ENCODE assay signal across 8 mouse cellular contexts in the genomic region with DNA sequence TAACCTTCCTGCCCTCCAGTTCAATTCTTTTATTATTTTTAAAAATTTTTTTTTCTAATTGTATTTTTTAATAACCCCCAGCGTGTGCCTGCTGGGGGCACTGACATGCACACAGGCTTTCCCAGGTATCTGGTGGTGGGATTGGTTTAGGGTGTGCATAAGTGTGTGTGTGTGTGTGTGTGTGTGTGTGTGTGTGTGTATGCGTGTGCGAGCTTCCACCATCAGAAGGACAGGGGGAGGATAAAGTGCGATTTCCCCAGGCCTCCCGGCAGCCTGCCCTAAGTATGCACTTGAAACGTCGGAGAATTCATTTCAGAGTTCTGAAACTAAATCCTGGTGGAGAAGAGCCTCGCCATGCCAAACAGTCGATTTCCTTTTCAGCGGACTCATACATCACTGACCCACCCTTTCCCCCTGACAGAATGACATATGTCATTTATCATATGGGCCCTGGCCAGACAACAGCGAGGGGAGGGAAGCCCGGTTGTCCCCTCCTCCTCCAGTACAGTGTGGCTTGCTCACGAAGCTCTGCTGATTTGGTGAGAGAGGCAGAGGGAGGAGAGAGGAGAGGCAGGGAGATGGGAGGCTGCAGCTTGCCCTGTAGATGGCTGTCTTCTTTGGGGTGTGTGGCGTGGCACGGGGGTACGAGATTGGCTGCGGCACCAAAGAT. TPM values are rescaled to one million over a fixed set of nuclear protein-coding genes. Genes with fewer than 3 reads are reported as not detected.
DNase-seq lines count a peak whose midpoint lies in the region; ATAC-seq lines count a peak whose summit lies in the region.

No protein-coding gene starts in this region.

- peaks cover 12% of the 10 kb centered on the region for H3K4me1 ChIP-seq in heart, embryonic 11.5 days (ENCODE audit: control insufficient read depth, insufficient read depth, low read length)
- no peaks in the 10 kb centered on the region; the same call in 1 of the 2 replicates for H3K4me1 ChIP-seq in embryonic facial prominence, embryonic 11.5 days (ENCODE audit: control insufficient read depth, insufficient read depth, low read length)
- peaks cover 75% of the 10 kb centered on the region for H3K4me1 ChIP-seq in limb, embryonic 10.5 days
- H3K4me1 ChIP-seq in midbrain, embryonic 13.5 days (replicated peaks): peaks cover 52% of the 10 kb centered on the region

- H3K36me3 ChIP-seq in heart, embryonic 11.5 days (ENCODE audit: control insufficient read depth, insufficient read depth, low read length): no peaks in the 10 kb centered on the region
- no peaks in the 10 kb centered on the region for H3K36me3 ChIP-seq in embryonic facial prominence, embryonic 11.5 days (replicated peaks; ENCODE audit: control insufficient read depth, insufficient read depth, low read depth, low read length)
- peaks cover 2% of the 10 kb centered on the region; the same call in 1 of the 2 replicates for H3K36me3 ChIP-seq in limb, embryonic 10.5 days
- no peaks in the 10 kb centered on the region for H3K36me3 ChIP-seq in midbrain, embryonic 13.5 days

- H3K4me2 ChIP-seq in heart, embryonic 11.5 days: peak overlapping the region; percentile 54
- no peak overlapping the region for H3K4me2 ChIP-seq in embryonic facial prominence, embryonic 11.5 days (ENCODE audit: low read depth, low read length)
- peak overlapping the region; percentile 25 for H3K4me2 ChIP-seq in midbrain, embryonic 13.5 days (replicated peaks)

- ATAC-seq in heart, embryonic 11.5 days (replicated peaks; ENCODE audit: insufficient number of reproducible peaks, low FRiP score, low TSS enrichment): peak; percentile 29; the same call in 1 of the 2 replicates
- ATAC-seq in embryonic facial prominence, embryonic 11.5 days (replicated peaks; ENCODE audit: insufficient number of reproducible peaks, low FRiP score, low TSS enrichment, low read depth): peak; percentile 21; the same call in 1 of the 2 replicates
- ATAC-seq in midbrain, embryonic 13.5 days: peak; percentile 71

- H3K27me3 ChIP-seq in heart, embryonic 11.5 days (ENCODE audit: control insufficient read depth, insufficient read depth, low read length): no peaks in the 10 kb centered on the region
- H3K27me3 ChIP-seq in embryonic facial prominence, embryonic 11.5 days (ENCODE audit: control insufficient read depth, insufficient read depth, low read length): no peaks in the 10 kb centered on the region
- H3K27me3 ChIP-seq in limb, embryonic 10.5 days (ENCODE audit: low read depth, poor library complexity, severe bottlenecking): no peaks in the 10 kb centered on the region
- H3K27me3 ChIP-seq in midbrain, embryonic 13.5 days: no peaks in the 10 kb centered on the region

- H3K27ac ChIP-seq in heart, embryonic 11.5 days (ENCODE audit: low read depth, low read length): no peak overlapping the region
- no peak overlapping the region for H3K27ac ChIP-seq in embryonic facial prominence, embryonic 11.5 days (replicated peaks; ENCODE audit: low read depth, low read length)
- peak overlapping the region; percentile 75 for H3K27ac ChIP-seq in limb, embryonic 10.5 days
- H3K27ac ChIP-seq in midbrain, embryonic 13.5 days: peak overlapping the region; percentile 65

- no peak overlapping the region for H3K9ac ChIP-seq in heart, embryonic 11.5 days (ENCODE audit: low read depth, low read length)
- H3K9ac ChIP-seq in embryonic facial prominence, embryonic 11.5 days (replicated peaks; ENCODE audit: low read length): no peak overlapping the region
- peak overlapping the region; percentile 8; the same call in 1 of the 2 replicates for H3K9ac ChIP-seq in midbrain, embryonic 13.5 days (replicated peaks)

- no peak for DNase-seq in heart, postnatal 14 days
- DNase-seq in embryonic facial prominence, embryonic 11.5 days (ENCODE audit: low spot score): no peak
- no peak for DNase-seq in limb, embryonic 10.5 days (ENCODE audit: low spot score)
- DNase-seq in right cerebral cortex, adult 18-20 months: no peak
- no peak for DNase-seq in cerebellum, adult 18-20 months
- no peak for DNase-seq in left cerebral cortex, adult 8-10 months (ENCODE audit: low spot score in 2 of 2)

- intact Hi-C loops in heart, postnatal 14 days (cut with DNase I): no loop called here

- H3K9me3 ChIP-seq in heart, embryonic 11.5 days (replicated peaks; ENCODE audit: control insufficient read depth, low read length): no peaks in the 10 kb centered on the region
- no peaks in the 10 kb centered on the region for H3K9me3 ChIP-seq in embryonic facial prominence, embryonic 11.5 days (replicated peaks; ENCODE audit: control insufficient read depth, low read length)
- H3K9me3 ChIP-seq in limb, embryonic 10.5 days (replicated peaks): no peaks in the 10 kb centered on the region
- no peaks in the 10 kb centered on the region for H3K9me3 ChIP-seq in midbrain, embryonic 13.5 days

- H3K4me3 ChIP-seq in heart, embryonic 11.5 days (ENCODE audit: low read depth, low read length): no peak overlapping the region; the same call in 1 of the 2 replicates
- no peak overlapping the region for H3K4me3 ChIP-seq in embryonic facial prominence, embryonic 11.5 days (ENCODE audit: low read depth, low read length)
- H3K4me3 ChIP-seq in limb, embryonic 10.5 days: peak overlapping the region; percentile 36
- H3K4me3 ChIP-seq in midbrain, embryonic 13.5 days (replicated peaks): no peak overlapping the region

- 34% methylated on average over 16 of the region's 17 CpGs for WGBS in heart, embryonic 11.5 days (ENCODE audit: insufficient replicate concordance)
- 42% methylated on average over 17 of the region's 17 CpGs for WGBS in embryonic facial prominence, embryonic 11.5 days
- 19% methylated on average over 17 of the region's 17 CpGs for WGBS in limb, embryonic 10.5 days
- 49% methylated on average over 17 of the region's 17 CpGs for WGBS in midbrain, embryonic 13.5 days

RNA-seq across cellular contexts. Expression of a gene that starts 9.9 kb away (rescaled TPM):
- 3.0 and 5.0 TPM in 2 replicates for polyA plus RNA-seq in heart, embryonic 11.5 days (2014; fragmentation: Nextera tagmentation; extraction: Ambion mirVana)
- total RNA-seq in heart, postnatal 14 days (2021): 1 to 10 TPM; 5.7 to 6.1 TPM
- 3.7 and 4.9 TPM in 2 replicates for polyA plus RNA-seq in embryonic facial prominence, embryonic 11.5 days (2014; fragmentation: Nextera tagmentation; extraction: Ambion mirVana)
- polyA plus RNA-seq in limb, embryonic 10.5 days (2016; fragmentation: Nextera tagmentation; extraction: Ambion mirVana): 9.2 and 10.6 TPM in 2 replicates
- polyA plus RNA-seq in midbrain, embryonic 13.5 days (2015; fragmentation: Nextera tagmentation; extraction: Ambion mirVana): 7.9 and 9.1 TPM in 2 replicates
- 10 to 100 TPM; 43.1 to 48.9 (median 45.9) TPM for total RNA-seq in left cerebral cortex, adult 8-10 months (2022)

Comparison
In these comparisons a context has a peak if more than half of its experiments do, and no peak if none do; other contexts are left out.
1. ATAC-seq: peak in every context shown above with its lines; median percentile 71 in midbrain, embryonic 13.5 days; 29 in heart, embryonic 11.5 days; 21 in embryonic facial prominence, embryonic 11.5 days.
2. H3K27ac ChIP-seq: peak in limb, embryonic 10.5 days (single experiment) and midbrain, embryonic 13.5 days (single experiment); none in heart, embryonic 11.5 days (single experiment) and embryonic facial prominence, embryonic 11.5 days (single experiment).